Mouse (Mus musculus): ENCODE measurements around the gene Plcd4.

GRCm38 (mm10) chr1:74542451-74542961, at the start of gene Plcd4:
- TF ChIP-seq CTCF (conservative IDR thresholded peaks at IDR 0.05; ENCODE audit: insufficient read depth, insufficient read length, low read depth, low read length) (no peak), POLR2A (IDR thresholded peaks at IDR 0.05; ENCODE audit: low read depth, low read length) (no peak)

Data from kidney, adult 2 months (tissue).